22 mouse cellular contexts compared by ENCODE assay signal in the genomic region with DNA sequence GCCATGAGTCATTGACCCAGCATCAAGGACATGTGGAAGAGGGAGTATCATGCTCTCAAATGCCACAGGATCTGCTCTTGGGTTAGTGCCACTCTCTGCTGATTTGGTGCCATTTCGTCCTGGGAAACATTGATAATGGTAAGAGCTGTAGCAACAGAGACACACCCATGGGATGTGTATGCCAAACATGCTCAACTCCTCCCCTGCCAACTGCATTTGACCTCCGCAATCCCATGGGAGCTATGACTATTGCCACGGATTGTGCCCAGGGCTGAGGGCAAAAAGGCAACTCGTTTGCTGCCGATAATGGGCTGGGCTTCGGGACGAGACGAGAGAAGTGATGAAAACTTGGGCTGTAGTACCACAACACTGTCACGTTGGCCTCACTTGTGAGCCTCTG. TPM values are rescaled to one million over a fixed set of nuclear protein-coding genes. Genes with fewer than 3 reads are reported as not detected.
A peak's percentile ranks its signal among the peaks of the same experiment; 100 is the strongest.
DNase-seq lines count a peak whose midpoint lies in the region; ATAC-seq and TF ChIP-seq lines count a peak whose summit lies in the region.
"Had no signal": no experiment of that assay in that cellular context is flagged by ENCODE, and none has a peak within 500 bp of the region (broad histone marks: within the 10 kb centered on the region; RNA-seq: fewer than 3 reads in every experiment).

No protein-coding gene starts in this region.

- no peak overlapping the region for H3K27ac ChIP-seq in kidney, adult 2 months (ENCODE audit: insufficient read depth, low read depth, low read length)
- H3K27ac ChIP-seq in heart, embryonic 11.5 days (ENCODE audit: low read depth, low read length), result no peak overlapping the region
- H3K27ac ChIP-seq: embryonic facial prominence, embryonic 10.5 days; forebrain, embryonic 13.5 days; heart, embryonic 13.5 days had no signal

- no peak for TF ChIP-seq POLR2A in kidney, adult 2 months (IDR thresholded peaks at IDR 0.05; ENCODE audit: low read depth, low read length)

- no peaks in the 10 kb centered on the region for H3K4me1 ChIP-seq in kidney, adult 2 months (ENCODE audit: control insufficient read depth, insufficient read depth, low read length)
- H3K4me1 ChIP-seq in heart, embryonic 11.5 days (ENCODE audit: control insufficient read depth, insufficient read depth, low read length), result no peaks in the 10 kb centered on the region
- H3K4me1 ChIP-seq: heart, embryonic 13.5 days had no signal

- no peaks in the 10 kb centered on the region for H3K27me3 ChIP-seq in kidney, adult 2 months (replicated peaks; ENCODE audit: control insufficient read depth, insufficient read depth, low read length)
- H3K27me3 ChIP-seq in heart, embryonic 11.5 days (ENCODE audit: control insufficient read depth, insufficient read depth, low read length), result peaks cover 13% of the 10 kb centered on the region; the same call in 1 of the 2 replicates
- H3K27me3 ChIP-seq: forebrain, embryonic 13.5 days; hindbrain, embryonic 15.5 days; Patski had no signal

- H3K36me3 ChIP-seq in kidney, adult 2 months (ENCODE audit: control insufficient read depth, insufficient read depth, low read length), result no peaks in the 10 kb centered on the region
- no peaks in the 10 kb centered on the region for H3K36me3 ChIP-seq in heart, embryonic 11.5 days (ENCODE audit: control insufficient read depth, insufficient read depth, low read length)
- H3K36me3 ChIP-seq: embryonic facial prominence, embryonic 10.5 days; heart, embryonic 13.5 days; hindbrain, embryonic 15.5 days had no signal

- DNase-seq in adrenal gland, postnatal 10 days, result peak; percentile 51
- no peak for DNase-seq in adrenal gland, adult 18-20 months (ENCODE audit: low spot score in 2 of 2)
- peak; percentile 65 for DNase-seq in cerebellum, adult 9-10 months
- DNase-seq in cerebellum, adult 11 months, result no peak
- peak; percentile 4 for DNase-seq in kidney, adult 2 months
- no peak for DNase-seq in kidney, postnatal 10 days
- DNase-seq: adrenal gland, postnatal 25 days; forebrain, postnatal 0 days; gastrocnemius, postnatal 25 days; heart, postnatal 36 days; kidney, adult 8-10 months had no signal

- H3K9me3 ChIP-seq in heart, embryonic 11.5 days (replicated peaks; ENCODE audit: control insufficient read depth, low read length), result no peaks in the 10 kb centered on the region
- H3K9me3 ChIP-seq: embryonic facial prominence, embryonic 10.5 days; forebrain, embryonic 13.5 days; heart, embryonic 13.5 days; hindbrain, embryonic 15.5 days had no signal

- H3K4me2 ChIP-seq in heart, embryonic 11.5 days, result no peak overlapping the region
- H3K4me2 ChIP-seq: forebrain, embryonic 13.5 days; heart, embryonic 13.5 days; hindbrain, embryonic 15.5 days had no signal

- no peak for TF ChIP-seq CTCF in kidney, adult 2 months (conservative IDR thresholded peaks at IDR 0.05; ENCODE audit: insufficient read depth, insufficient read length, low read depth, low read length)

- ATAC-seq in heart, embryonic 11.5 days (replicated peaks; ENCODE audit: insufficient number of reproducible peaks, low FRiP score, low TSS enrichment), result no peak
- ATAC-seq: activated CD4-positive, CD25-positive, alpha-beta regulatory T cell, adult 4 months; forebrain, embryonic 13.5 days; forebrain, postnatal 0 days; intestine, embryonic 16.5 days; Patski had no signal

- WGBS in kidney, adult 2 months, result 90% methylated on average over 9 of the region's 9 CpGs
- WGBS in heart, embryonic 11.5 days (ENCODE audit: insufficient replicate concordance), result 83% methylated on average over 9 of the region's 9 CpGs

- no peak overlapping the region for H3K9ac ChIP-seq in heart, embryonic 11.5 days (ENCODE audit: low read depth, low read length)
- H3K9ac ChIP-seq: forebrain, embryonic 13.5 days; forebrain, postnatal 0 days; heart, embryonic 13.5 days; hindbrain, embryonic 15.5 days had no signal

- no peak overlapping the region for H3K4me3 ChIP-seq in kidney, adult 2 months (ENCODE audit: insufficient read depth, low read depth, low read length)
- H3K4me3 ChIP-seq in heart, embryonic 11.5 days (ENCODE audit: low read depth, low read length), result no peak overlapping the region
- H3K4me3 ChIP-seq: embryonic facial prominence, embryonic 10.5 days; forebrain, embryonic 13.5 days; heart, embryonic 13.5 days; hindbrain, embryonic 15.5 days had no signal

RNA-seq across cellular contexts. Expression of gene Sez6l, which starts 19.7 kb away (rescaled TPM):
- 1 to 10 TPM; 3.8 to 4.5 TPM for total RNA-seq in adrenal gland, postnatal 10 days (2021)
- total RNA-seq in adrenal gland, adult 18-20 months (2021), result 1 to 10 TPM; 4.3 to 5.3 TPM
- 0.17 and 0.20 TPM in 2 replicates for polyA plus RNA-seq in kidney, adult 2 months (2012; rRNA removed)
- 0.10 TPM in 1 of 2 replicates, not detected in the other for polyA plus RNA-seq in heart, embryonic 11.5 days (2014; fragmentation: Nextera tagmentation; extraction: Ambion mirVana)
- total RNA-seq: gastrocnemius, postnatal 25 days; granulocyte monocyte progenitor cell, adult 5-6 weeks; MEL had no signal
- polyA plus RNA-seq: activated CD4-positive, CD25-positive, alpha-beta regulatory T cell, adult 4 months; C2C12 had no signal

Comparison
In these comparisons a context has a peak if more than half of its experiments do, and no peak if none do; other contexts are left out.
1. DNase-seq: peak in adrenal gland, postnatal 10 days (single experiment), cerebellum, adult 9-10 months (single experiment) and kidney, adult 2 months (single experiment); none in adrenal gland, adult 18-20 months (0 of 2), cerebellum, adult 11 months (single experiment) and kidney, postnatal 10 days (single experiment).